Mouse (Mus musculus): ENCODE results near the gene Ank. TPM values are rescaled to one million over a fixed set of nuclear protein-coding genes. Genes with fewer than 3 reads are reported as not detected.

Ank gene
- total and polyA plus RNA-seq, 3 experiments, result 176 to 225 (median 196) TPM

DNA sequence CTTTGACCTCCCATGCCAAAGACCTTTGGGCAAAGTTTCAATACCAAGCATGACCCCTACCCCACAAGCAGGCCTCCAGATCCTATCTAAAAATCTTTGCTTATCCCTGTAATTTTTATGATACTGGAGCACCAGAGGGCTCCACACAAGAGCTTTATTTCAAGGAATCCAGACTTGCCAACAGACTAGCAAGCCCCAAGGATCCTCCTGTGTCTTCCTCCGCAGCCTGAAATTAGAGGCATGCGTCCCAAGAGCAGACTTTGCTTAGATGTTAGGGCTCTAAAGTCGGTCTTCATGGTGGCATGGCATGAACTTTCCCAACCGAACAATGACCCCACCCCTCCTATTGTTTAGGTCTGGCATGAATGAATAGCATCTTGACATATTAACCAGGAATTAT is 69.2 kb downstream of the Ank start:
- Histone ChIP-seq H3K9ac (ENCODE audit: low read depth, low read length) (no peak overlapping the region), H3K27ac (peak overlapping the region; percentile 90), H3K79me2 (replicated peaks; ENCODE audit: control insufficient read depth, insufficient read depth, low read length) (no peaks in the 10 kb centered on the region; the same call in 1 of the 2 replicates), H3K4me3 (no peak overlapping the region), H3K36me3 (ENCODE audit: control insufficient read depth, insufficient read depth, low read length) (peaks cover 18% of the 10 kb centered on the region), H3K4me1 (ENCODE audit: control insufficient read depth, insufficient read depth, low read length) (peaks cover 18% of the 10 kb centered on the region), H3K27me3 (ENCODE audit: control insufficient read depth, insufficient read depth, low read length) (no peaks in the 10 kb centered on the region)
- no peak for DNase-seq
- WGBS, result 88% methylated on average over 4 of the region's 4 CpGs
- TF ChIP-seq POLR2A (IDR thresholded peaks at IDR 0.05; ENCODE audit: insufficient read depth, low read depth, low read length) (no peak), CTCF (IDR thresholded peaks at IDR 0.05) (no peak), EP300 (IDR thresholded peaks at IDR 0.05; ENCODE audit: insufficient read depth, low read depth, low read length) (no peak)
- intact Hi-C loops (cut with DNase I), result loop anchor here (2.0 to 5.0 kb wide), 2 partner anchors 25 to 33 kb away; no protein-coding TSS in a partner anchor

DNA sequence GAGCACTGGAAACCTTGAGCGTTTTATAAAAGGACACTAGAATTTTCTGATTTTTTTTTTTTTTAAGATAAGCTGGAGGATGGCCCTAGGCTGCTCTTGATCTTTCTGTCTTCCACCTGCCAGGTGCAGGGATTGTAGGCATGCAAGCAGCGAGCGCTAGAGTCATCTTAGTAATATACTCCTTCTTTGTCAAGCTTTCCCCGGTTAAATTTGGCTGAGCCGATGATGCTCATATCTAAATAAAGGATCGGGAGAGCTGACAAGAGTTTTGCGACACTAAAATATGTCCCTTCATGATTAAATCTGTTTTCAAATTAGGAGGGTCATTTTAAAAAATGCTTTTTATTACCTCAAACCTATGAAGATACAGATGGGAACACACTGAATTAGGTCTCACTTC is 69.7 kb downstream of the Ank start:
- Histone ChIP-seq H3K4me3 (no peak overlapping the region), H3K27ac (peak overlapping the region; percentile 90), H3K36me3 (ENCODE audit: control insufficient read depth, insufficient read depth, low read length) (peaks cover 18% of the 10 kb centered on the region), H3K4me1 (ENCODE audit: control insufficient read depth, insufficient read depth, low read length) (peaks cover 18% of the 10 kb centered on the region), H3K9ac (ENCODE audit: low read depth, low read length) (no peak overlapping the region), H3K27me3 (ENCODE audit: control insufficient read depth, insufficient read depth, low read length) (no peaks in the 10 kb centered on the region), H3K79me2 (replicated peaks; ENCODE audit: control insufficient read depth, insufficient read depth, low read length) (no peaks in the 10 kb centered on the region)
- 78% methylated on average over 7 of the region's 7 CpGs for WGBS
- TF ChIP-seq EP300 (IDR thresholded peaks at IDR 0.05; ENCODE audit: insufficient read depth, low read depth, low read length) (no peak), CTCF (IDR thresholded peaks at IDR 0.05) (no peak), POLR2A (IDR thresholded peaks at IDR 0.05; ENCODE audit: insufficient read depth, low read depth, low read length) (no peak)
- intact Hi-C loops (cut with DNase I), result loop anchor here (5.0 kb wide), 1 partner anchor 34 kb away; no protein-coding TSS in a partner anchor
- DNase-seq, result no peak

DNA sequence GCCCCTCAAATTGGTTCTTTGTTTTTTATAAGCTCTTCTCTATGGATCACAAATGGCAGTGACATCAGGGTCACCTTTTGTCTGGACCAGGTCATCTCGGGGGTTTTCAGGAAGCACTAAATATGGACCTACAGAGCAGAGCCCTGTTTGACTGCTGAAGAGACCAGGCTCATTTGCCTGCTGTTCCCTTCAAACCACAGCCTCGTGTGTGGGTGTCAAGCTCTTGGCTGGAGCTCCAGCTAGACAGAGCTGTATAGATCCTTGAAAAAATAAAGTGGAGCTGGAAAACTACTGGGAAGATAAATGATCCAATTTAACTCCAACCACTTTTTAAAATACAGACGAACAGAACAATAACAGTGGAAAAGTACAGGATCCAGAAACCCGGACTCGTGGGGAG is 70.3 kb downstream of the Ank start:
- intact Hi-C loops (cut with DNase I), result loop anchor here (5.0 kb wide), 1 partner anchor 34 kb away; no protein-coding TSS in a partner anchor
- no peak overlapping the region for H3K4me3 ChIP-seq
- no peak overlapping the region for H3K9ac ChIP-seq (ENCODE audit: low read depth, low read length)
- peaks cover 20% of the 10 kb centered on the region for H3K36me3 ChIP-seq (ENCODE audit: control insufficient read depth, insufficient read depth, low read length)
- WGBS, result 19% methylated on average over 5 of the region's 5 CpGs
- DNase-seq, result no peak
- H3K27me3 ChIP-seq (ENCODE audit: control insufficient read depth, insufficient read depth, low read length), result no peaks in the 10 kb centered on the region
- peak overlapping the region; percentile 90 for H3K27ac ChIP-seq
- H3K79me2 ChIP-seq (replicated peaks; ENCODE audit: control insufficient read depth, insufficient read depth, low read length), result no peaks in the 10 kb centered on the region
- H3K4me1 ChIP-seq (ENCODE audit: control insufficient read depth, insufficient read depth, low read length), result peaks cover 19% of the 10 kb centered on the region
- TF ChIP-seq EP300 (IDR thresholded peaks at IDR 0.05; ENCODE audit: insufficient read depth, low read depth, low read length) (no peak), CTCF (IDR thresholded peaks at IDR 0.05) (no peak), POLR2A (IDR thresholded peaks at IDR 0.05; ENCODE audit: insufficient read depth, low read depth, low read length) (no peak)

DNA sequence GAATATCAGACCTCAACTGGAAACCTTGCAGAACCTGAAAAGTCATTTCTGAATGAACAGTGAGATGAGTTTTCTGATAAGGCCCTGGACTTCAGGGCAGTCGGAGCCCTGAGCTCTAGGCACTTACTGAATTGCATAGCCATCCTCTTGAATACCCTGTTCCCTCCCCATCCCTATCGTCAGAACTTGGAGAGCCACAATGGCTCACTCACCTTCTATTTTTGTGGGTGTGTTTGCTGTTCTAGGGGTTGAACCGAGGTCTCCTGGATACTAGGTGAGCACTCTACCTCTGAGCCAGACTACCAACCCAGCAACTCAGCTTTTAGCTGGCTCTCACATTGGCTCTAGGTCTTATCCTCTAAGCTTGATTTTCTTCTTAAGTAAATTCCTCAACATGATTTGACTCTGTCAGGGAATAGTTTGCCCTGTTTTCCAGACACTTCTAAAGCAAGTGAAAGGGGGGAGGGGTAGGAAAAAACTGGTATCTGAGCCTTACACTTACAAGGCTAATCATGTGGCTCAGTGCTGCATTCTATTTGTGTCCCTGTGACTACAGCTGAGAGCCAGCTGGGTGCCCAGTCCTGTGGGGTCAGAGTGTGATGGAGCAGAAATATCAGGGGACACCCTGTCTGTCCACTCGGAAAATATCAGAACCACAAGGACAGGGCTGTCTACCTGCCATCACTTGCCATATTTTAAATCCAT is 71.2 kb downstream of the Ank start:
- H3K36me3 ChIP-seq (ENCODE audit: control insufficient read depth, insufficient read depth, low read length), result peaks cover 20% of the 10 kb centered on the region
- peaks cover 21% of the 10 kb centered on the region for H3K4me1 ChIP-seq (ENCODE audit: control insufficient read depth, insufficient read depth, low read length)
- no peak overlapping the region for H3K9ac ChIP-seq (ENCODE audit: low read depth, low read length)
- 47% methylated on average over 4 of the region's 4 CpGs for WGBS
- H3K79me2 ChIP-seq (replicated peaks; ENCODE audit: control insufficient read depth, insufficient read depth, low read length), result no peaks in the 10 kb centered on the region; the same call in 1 of the 2 replicates
- intact Hi-C loops (cut with DNase I), result loop anchor here (2.0 to 5.0 kb wide), 2 partner anchors 33 to 35 kb away; no protein-coding TSS in a partner anchor
- no peak overlapping the region for H3K4me3 ChIP-seq
- H3K27me3 ChIP-seq (ENCODE audit: control insufficient read depth, insufficient read depth, low read length), result no peaks in the 10 kb centered on the region
- H3K27ac ChIP-seq, result peak overlapping the region; percentile 90
- TF ChIP-seq EP300 (IDR thresholded peaks at IDR 0.05; ENCODE audit: insufficient read depth, low read depth, low read length) (peak; percentile 96), POLR2A (IDR thresholded peaks at IDR 0.05; ENCODE audit: insufficient read depth, low read depth, low read length) (peak; percentile 41; the same call in 1 of the 2 replicates), CTCF (IDR thresholded peaks at IDR 0.05) (no peak)
- peak in 1 of 2 experiments; percentile 70 for DNase-seq

DNA sequence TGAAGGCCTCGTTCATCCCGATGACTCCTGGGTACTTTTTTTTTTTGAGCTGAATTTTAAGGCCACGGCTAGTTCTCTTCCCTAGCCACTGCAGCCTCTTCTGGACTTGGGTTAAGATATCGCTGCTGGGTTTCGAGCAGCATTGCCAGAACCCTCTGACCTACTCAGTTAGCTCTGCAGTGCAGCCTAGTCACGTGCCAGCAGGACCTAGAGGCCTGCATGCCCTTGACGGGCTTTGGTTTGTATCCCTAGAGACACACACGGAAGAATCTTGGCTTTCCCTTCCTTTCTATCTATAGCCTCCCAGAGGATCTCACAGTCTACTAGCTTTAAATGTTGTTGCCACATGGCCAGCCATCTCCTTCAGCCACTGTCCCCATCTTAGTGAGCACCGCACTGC is 73.3 kb downstream of the Ank start:
- DNase-seq, result peak; percentile 56 to 83
- Histone ChIP-seq H3K4me3 (no peak overlapping the region), H3K27ac (peak overlapping the region; percentile 90), H3K4me1 (ENCODE audit: control insufficient read depth, insufficient read depth, low read length) (peaks cover 21% of the 10 kb centered on the region), H3K36me3 (ENCODE audit: control insufficient read depth, insufficient read depth, low read length) (peaks cover 20% of the 10 kb centered on the region), H3K9ac (ENCODE audit: low read depth, low read length) (peak overlapping the region; percentile 28), H3K79me2 (replicated peaks; ENCODE audit: control insufficient read depth, insufficient read depth, low read length) (no peaks in the 10 kb centered on the region; the same call in 1 of the 2 replicates), H3K27me3 (ENCODE audit: control insufficient read depth, insufficient read depth, low read length) (no peaks in the 10 kb centered on the region)
- 0 out of 2 replicates have a peak, but pooled peaks have one; percentile 35 for TF ChIP-seq POLR2A (IDR thresholded peaks at IDR 0.05; ENCODE audit: insufficient read depth, low read depth, low read length)
- no peak for TF ChIP-seq CTCF (IDR thresholded peaks at IDR 0.05)
- TF ChIP-seq EP300 (IDR thresholded peaks at IDR 0.05; ENCODE audit: insufficient read depth, low read depth, low read length), result peak; percentile 83; the same call in 1 of the 2 replicates
- 28% methylated on average over 9 of the region's 9 CpGs for WGBS
- intact Hi-C loops (cut with DNase I), result loop anchor here (1.0 to 5.0 kb wide), 4 partner anchors 31 to 73 kb away; partner anchors contain the start of gene Ank

DNA sequence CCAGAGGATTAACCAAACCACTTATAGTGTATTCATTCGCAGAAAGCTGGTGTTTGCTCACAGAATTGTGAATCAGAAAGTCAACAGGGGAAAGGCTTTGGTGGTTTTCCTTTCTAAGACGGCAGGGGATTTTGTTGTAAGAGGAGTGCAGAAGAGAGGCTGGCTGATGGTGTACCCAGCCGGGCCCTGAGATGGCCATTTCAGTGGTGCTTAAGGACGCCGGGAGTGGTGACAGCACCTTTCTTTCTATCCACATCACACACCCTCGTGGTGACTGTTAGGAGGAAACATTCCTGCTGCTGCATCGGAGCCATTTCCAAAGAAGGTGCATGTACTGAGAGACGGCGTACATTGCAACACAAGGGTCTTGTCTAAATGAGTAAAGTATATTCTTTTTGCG is 78.7 kb downstream of the Ank start:
- Histone ChIP-seq H3K79me2 (replicated peaks; ENCODE audit: control insufficient read depth, insufficient read depth, low read length) (no peaks in the 10 kb centered on the region; the same call in 1 of the 2 replicates), H3K9ac (ENCODE audit: low read depth, low read length) (no peak overlapping the region), H3K27me3 (ENCODE audit: control insufficient read depth, insufficient read depth, low read length) (no peaks in the 10 kb centered on the region), H3K27ac (no peak overlapping the region), H3K4me1 (ENCODE audit: control insufficient read depth, insufficient read depth, low read length) (peaks cover 15% of the 10 kb centered on the region), H3K4me3 (no peak overlapping the region), H3K36me3 (ENCODE audit: control insufficient read depth, insufficient read depth, low read length) (peaks cover 15% of the 10 kb centered on the region)
- WGBS, result 76% methylated on average over 10 of the region's 10 CpGs
- TF ChIP-seq EP300 (IDR thresholded peaks at IDR 0.05; ENCODE audit: insufficient read depth, low read depth, low read length) (no peak), CTCF (IDR thresholded peaks at IDR 0.05) (no peak), POLR2A (IDR thresholded peaks at IDR 0.05; ENCODE audit: insufficient read depth, low read depth, low read length) (no peak)
- no peak for DNase-seq
- intact Hi-C loops (cut with DNase I), result no loop called here
